Mouse (Mus musculus) heart, embryonic 13.5 days (tissue): ENCODE results near the gene Hspb8. TPM values are rescaled to one million over a fixed set of nuclear protein-coding genes. Genes with fewer than 3 reads are reported as not detected.

Experiments used
- ATAC-seq: fragments of 200-750 bp; cut with Nextera tagmentation; 2 replicates; pipeline ENCODE4 v1.8.0; 2017; ENCODE audit warnings: moderate TSS enrichment; ENCODE audit not compliant: insufficient number of reproducible peaks, low FRiP score, low TSS enrichment; ENCODE audit errors: extremely low read depth
- H3K27ac ChIP-seq: fragments of 300-500 bp; sonication (generic); replicated peaks from 2 replicates; pipeline ENCODE4 v1.5.1; 2015; ENCODE audit warnings: moderate library complexity, mild to moderate bottlenecking, inconsistent platforms
- H3K27me3 ChIP-seq: fragments of 300-500 bp; sonication (generic); replicated peaks from 2 replicates; pipeline ENCODE4 v1.6.1; 2015; ENCODE audit warnings: mild to moderate bottlenecking, inconsistent platforms
- H3K36me3 ChIP-seq: fragments of 300-500 bp; sonication (generic); 2 replicates; pipeline ENCODE4 v1.6.1; 2015; ENCODE audit warnings: mild to moderate bottlenecking, inconsistent platforms
- H3K4me1 ChIP-seq: fragments of 300-500 bp; sonication (generic); 2 replicates; pipeline ENCODE4 v1.6.1; 2015; ENCODE audit warnings: inconsistent platforms
- H3K4me2 ChIP-seq: fragments of 300-500 bp; sonication (generic); 2 replicates; pipeline ENCODE4 v1.6.1; 2015; ENCODE audit warnings: inconsistent platforms, mild to moderate bottlenecking, moderate library complexity
- H3K4me3 ChIP-seq: fragments of 300-500 bp; sonication (generic); 2 replicates; pipeline ENCODE4 v1.5.1; 2015; ENCODE audit warnings: moderate library complexity, mild to moderate bottlenecking, inconsistent platforms
- H3K9ac ChIP-seq: fragments of 300-500 bp; sonication (generic); 2 replicates; pipeline ENCODE4 v1.6.1; 2015; ENCODE audit warnings: inconsistent platforms, mild to moderate bottlenecking, moderate library complexity
- H3K9me3 ChIP-seq: fragments of 300-500 bp; sonication (generic); 2 replicates; pipeline ENCODE4 v1.6.1; 2016; ENCODE audit warnings: inconsistent platforms
- WGBS: fragments of 180-500 bp; shearing (Covaris S2); methylation state at CpG from one replicate; pipeline ENCODE4 v1.1.7; 2015; ENCODE audit warnings: mixed read lengths; 5-methylcytosine and 5-hydroxymethylcytosine counted together
- polyA plus RNA-seq: library from polyadenylated mRNA; unstranded; fragments of >200 nt; fragmentation: Nextera tagmentation; extraction: Ambion mirVana; gene quantifications from 2 replicates; pipeline ENCODE4 v1.2.1, GENCODE M21; 2015

Hspb8 gene
- polyA plus RNA-seq, result 30.6 and 32.6 TPM in 2 replicates

GRCm38 (mm10) chr5:116422699-116423201 lies at the start of gene Hspb8:
Gene Hspb8, minus strand, starts transcription at chr5:116422864.
- peak within 1 kb of the TSS; percentile 90 for H3K9ac ChIP-seq
- peaks cover 6% of the 10 kb centered on the region; the same call in 1 of the 2 replicates for H3K36me3 ChIP-seq
- H3K4me3 ChIP-seq, result peak within 1 kb of the TSS; percentile 62
- under 1% methylated on average over 19 of the region's 20 CpGs for WGBS
- peak within 1 kb of the TSS; percentile 79 for H3K4me2 ChIP-seq
- ATAC-seq, result peak; percentile 78; the same call in 1 of the 2 replicates
- H3K27ac ChIP-seq, result peak within 1 kb of the TSS; percentile 94
- no peaks in the 10 kb centered on the region for H3K9me3 ChIP-seq
- H3K27me3 ChIP-seq, result no peaks in the 10 kb centered on the region
- peaks cover 59% of the 10 kb centered on the region for H3K4me1 ChIP-seq

DNA sequence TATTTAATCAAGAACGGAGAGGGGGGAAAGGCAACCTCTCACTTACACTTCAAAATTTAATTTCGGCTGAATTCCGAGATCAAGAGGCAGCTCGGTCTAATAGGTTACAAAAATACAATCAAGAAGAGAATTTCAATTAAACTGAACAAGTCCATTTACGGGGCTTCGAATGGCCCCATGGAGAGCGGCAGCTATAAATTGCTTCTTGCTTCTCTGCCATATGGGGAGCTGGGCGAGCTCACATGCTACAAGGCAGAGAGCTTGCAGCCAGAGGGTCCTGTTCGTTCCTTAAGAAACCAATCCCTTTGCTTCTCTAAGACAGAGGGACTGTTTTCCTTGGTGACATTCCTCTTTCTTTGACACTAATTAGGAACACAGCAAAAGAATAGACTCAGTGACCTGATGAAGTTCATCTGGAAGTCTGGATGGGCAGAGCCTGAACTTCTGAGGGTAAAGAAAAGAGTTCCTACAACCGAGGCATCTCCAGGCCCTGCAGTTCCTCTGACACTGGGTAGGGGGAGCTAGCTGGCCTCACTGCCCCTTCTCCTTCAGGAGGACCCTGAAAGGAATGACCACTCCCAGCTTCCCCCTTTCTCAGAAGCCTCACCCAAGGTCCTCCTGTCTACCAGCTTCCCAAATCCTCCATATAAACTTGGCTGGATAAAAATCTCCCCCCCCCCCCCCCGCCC lies 38.8 kb upstream of the Hspb8 start:
- Histone ChIP-seq H3K4me1 (peaks cover 3% of the 10 kb centered on the region; the same call in 1 of the 2 replicates), H3K27me3 (peaks cover 3% of the 10 kb centered on the region; the same call in 1 of the 2 replicates), H3K27ac (no peak overlapping the region), H3K36me3 (no peaks in the 10 kb centered on the region), H3K9ac (no peak overlapping the region), H3K9me3 (peaks cover 12% of the 10 kb centered on the region), H3K4me2 (no peak overlapping the region), H3K4me3 (no peak overlapping the region)
- WGBS, result 54% methylated on average over 11 of the region's 11 CpGs
- no peak for ATAC-seq

GRCm38 (mm10) chr5:116459970-116460369 lies 37.3 kb upstream of the Hspb8 start:
- Histone ChIP-seq H3K9ac (no peak overlapping the region), H3K27me3 (peaks cover 3% of the 10 kb centered on the region; the same call in 1 of the 2 replicates), H3K9me3 (peaks cover 5% of the 10 kb centered on the region), H3K27ac (no peak overlapping the region), H3K36me3 (no peaks in the 10 kb centered on the region), H3K4me3 (no peak overlapping the region), H3K4me2 (no peak overlapping the region), H3K4me1 (peaks cover 3% of the 10 kb centered on the region; the same call in 1 of the 2 replicates)
- no peak for ATAC-seq
- WGBS, result 75% methylated on average over 2 of the region's 2 CpGs

GRCm38 (mm10) chr5:116457791-116458190 lies 35.1 kb upstream of the Hspb8 start:
- no peak for ATAC-seq
- Histone ChIP-seq H3K27me3 (peaks cover 3% of the 10 kb centered on the region; the same call in 1 of the 2 replicates), H3K9me3 (no peaks in the 10 kb centered on the region), H3K4me2 (no peak overlapping the region), H3K4me3 (no peak overlapping the region), H3K9ac (no peak overlapping the region), H3K36me3 (no peaks in the 10 kb centered on the region), H3K4me1 (peaks cover 3% of the 10 kb centered on the region; the same call in 1 of the 2 replicates), H3K27ac (no peak overlapping the region)
- WGBS, result 80% methylated on average over 7 of the region's 7 CpGs

DNA sequence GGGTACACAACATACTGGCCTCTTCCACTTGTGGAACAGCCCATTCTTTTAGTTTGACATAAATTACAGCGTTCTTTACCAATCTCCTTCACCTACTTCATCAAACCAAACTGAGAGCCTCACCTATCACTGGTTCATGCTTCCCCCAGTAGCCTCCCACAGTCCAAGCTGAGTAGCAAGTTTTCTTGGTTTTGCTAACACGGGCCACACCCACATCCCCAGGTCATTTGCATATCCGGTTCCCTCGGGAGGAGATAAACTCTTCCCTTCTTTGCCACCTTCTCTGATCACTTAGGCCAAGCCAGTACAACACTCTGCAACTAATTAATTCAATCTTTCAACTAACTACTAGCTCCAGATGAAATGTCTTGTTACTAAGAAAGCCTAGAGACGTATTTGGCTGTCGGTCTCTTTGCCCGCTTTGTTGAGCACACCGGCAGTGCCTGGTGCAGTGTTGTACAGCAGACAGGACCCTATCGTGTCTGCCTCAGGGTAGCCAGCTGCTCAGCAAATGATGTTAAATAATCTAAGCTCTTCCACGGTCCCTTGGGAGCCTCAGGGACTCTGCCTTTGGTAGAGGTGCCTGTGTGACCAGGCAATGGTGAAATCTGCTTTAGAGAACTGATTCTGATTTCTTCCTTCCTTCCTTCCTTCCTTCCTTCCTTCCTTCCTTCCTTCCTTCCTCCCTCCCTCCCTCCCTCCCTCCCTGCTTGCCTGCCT lies 34.3 kb upstream of the Hspb8 start:
- H3K9ac ChIP-seq, result 0 out of 2 replicates have a peak overlapping the region, but pooled peaks have one; percentile 8
- H3K36me3 ChIP-seq, result no peaks in the 10 kb centered on the region
- H3K9me3 ChIP-seq, result no peaks in the 10 kb centered on the region
- peaks cover 3% of the 10 kb centered on the region; the same call in 1 of the 2 replicates for H3K27me3 ChIP-seq
- no peak for ATAC-seq
- H3K4me2 ChIP-seq, result peak overlapping the region; percentile 50
- peak overlapping the region; percentile 38 for H3K4me3 ChIP-seq
- H3K4me1 ChIP-seq, result peaks cover 3% of the 10 kb centered on the region; the same call in 1 of the 2 replicates
- no peak overlapping the region for H3K27ac ChIP-seq
- WGBS, result 26% methylated on average over 10 of the region's 10 CpGs

DNA sequence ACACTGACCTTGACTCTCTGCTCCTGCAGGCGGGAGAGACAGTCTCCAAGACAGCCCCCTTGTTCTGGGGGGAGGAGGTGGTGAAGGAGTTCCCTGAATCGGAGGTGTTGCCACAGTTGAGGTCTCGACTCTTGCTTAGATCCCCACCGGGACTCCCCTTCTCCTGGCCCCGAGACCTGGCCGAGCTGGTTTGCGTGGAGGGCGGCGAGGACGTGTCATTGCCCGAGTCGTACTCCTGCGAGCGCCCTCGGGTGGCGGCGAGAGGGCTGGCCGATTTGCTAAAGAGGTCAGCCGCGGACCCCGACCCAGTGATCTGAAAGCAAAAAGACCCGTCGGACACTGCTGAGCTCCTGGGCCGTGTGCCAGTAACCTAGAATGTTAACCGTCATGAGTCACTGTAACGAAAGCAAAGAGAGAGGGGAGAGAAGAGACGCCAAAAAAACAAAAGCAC lies 30.8 kb upstream of the Hspb8 start:
- Histone ChIP-seq H3K9ac (peak overlapping the region; percentile 78), H3K4me3 (peak overlapping the region; percentile 50), H3K27me3 (no peaks in the 10 kb centered on the region), H3K9me3 (no peaks in the 10 kb centered on the region), H3K4me1 (peaks cover 28% of the 10 kb centered on the region), H3K36me3 (no peaks in the 10 kb centered on the region), H3K27ac (peak overlapping the region; percentile 55; the same call in 1 of the 2 replicates), H3K4me2 (peak overlapping the region; percentile 69)
- 4% methylated on average over 27 of the region's 27 CpGs for WGBS
- no peak for ATAC-seq

DNA sequence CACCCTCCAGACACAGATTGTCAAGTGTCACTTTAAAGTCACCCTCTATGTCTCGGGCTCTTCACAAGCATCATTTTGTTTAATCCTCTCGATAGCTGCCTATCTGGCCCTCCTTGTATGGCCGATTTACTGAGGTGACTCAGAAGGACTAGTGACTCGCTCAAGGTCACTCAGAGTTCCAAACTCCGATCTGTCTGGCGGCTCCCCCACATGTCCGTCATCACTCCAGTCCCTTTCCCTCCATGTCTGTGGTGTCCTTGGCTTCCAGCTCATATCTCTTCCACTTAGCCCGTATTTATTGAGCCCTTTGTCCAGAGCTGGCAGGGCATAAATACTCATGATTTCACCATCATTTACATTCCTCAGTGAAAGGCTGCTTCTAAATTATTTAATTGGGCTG lies 28.2 kb upstream of the Hspb8 start:
- H3K27me3 ChIP-seq, result peaks cover 4% of the 10 kb centered on the region; the same call in 1 of the 2 replicates
- H3K4me2 ChIP-seq, result 0 out of 2 replicates have a peak overlapping the region, but pooled peaks have one; percentile 0
- WGBS, result 34% methylated on average over 8 of the region's 8 CpGs
- peaks cover 47% of the 10 kb centered on the region for H3K4me1 ChIP-seq
- no peak overlapping the region for H3K4me3 ChIP-seq
- peak overlapping the region; percentile 60 for H3K27ac ChIP-seq
- no peak for ATAC-seq
- H3K36me3 ChIP-seq, result no peaks in the 10 kb centered on the region
- H3K9me3 ChIP-seq, result no peaks in the 10 kb centered on the region
- no peak overlapping the region for H3K9ac ChIP-seq

DNA sequence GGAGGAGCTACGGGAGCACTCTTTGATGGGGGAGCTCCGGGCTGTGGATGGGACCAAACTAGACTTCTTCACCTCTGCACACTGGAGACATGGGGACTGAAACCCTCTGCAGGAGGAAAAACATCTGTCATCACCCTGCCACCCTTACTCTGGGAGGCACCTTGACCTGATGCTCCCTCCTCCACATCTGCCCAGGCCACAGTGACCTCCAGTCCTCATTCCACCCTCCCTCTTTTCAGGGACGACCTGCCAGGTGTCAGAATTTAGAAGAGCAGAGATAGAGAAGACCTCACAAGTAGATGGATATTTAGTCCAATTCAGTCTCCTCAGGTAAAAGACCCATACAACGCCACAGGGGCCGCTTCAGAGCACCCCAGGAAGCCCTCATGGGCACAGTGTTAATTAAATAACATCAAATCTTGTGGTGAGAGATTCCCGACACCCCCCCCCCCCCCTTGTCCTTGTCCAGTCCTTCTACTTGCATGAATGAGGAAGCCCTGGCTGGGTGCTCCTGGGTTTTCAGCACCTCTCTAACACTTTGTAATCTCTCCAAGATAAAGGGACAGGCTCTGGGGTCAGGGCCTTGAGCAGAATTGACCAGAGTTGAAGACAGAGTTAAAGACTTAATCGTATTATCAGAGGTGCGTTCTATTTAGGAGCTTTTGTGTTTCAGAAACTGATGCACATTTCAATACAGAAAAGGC lies 27.0 kb upstream of the Hspb8 start:
- no peaks in the 10 kb centered on the region for H3K9me3 ChIP-seq
- peaks cover 5% of the 10 kb centered on the region for H3K27me3 ChIP-seq
- no peaks in the 10 kb centered on the region for H3K36me3 ChIP-seq
- no peak for ATAC-seq
- H3K9ac ChIP-seq, result 0 out of 2 replicates have a peak overlapping the region, but pooled peaks have one; percentile 21
- H3K4me3 ChIP-seq, result peak overlapping the region; percentile 29; the same call in 1 of the 2 replicates
- H3K27ac ChIP-seq, result 0 out of 2 replicates have a peak overlapping the region, but pooled peaks have one; percentile 13
- peak overlapping the region; percentile 63 for H3K4me2 ChIP-seq
- peaks cover 50% of the 10 kb centered on the region for H3K4me1 ChIP-seq
- WGBS, result 7% methylated on average over 8 of the region's 8 CpGs

- H3K4me1 ChIP-seq, result peaks cover 50% of the 10 kb centered on the region
- WGBS, result 4% methylated on average over 10 of the region's 11 CpGs
- peak overlapping the region; percentile 63 for H3K4me2 ChIP-seq
- no peaks in the 10 kb centered on the region for H3K36me3 ChIP-seq
- H3K4me3 ChIP-seq, result peak overlapping the region; percentile 29
- peak overlapping the region; percentile 21; the same call in 1 of the 2 replicates for H3K9ac ChIP-seq
- peak overlapping the region; percentile 13; the same call in 1 of the 2 replicates for H3K27ac ChIP-seq
- peaks cover 15% of the 10 kb centered on the region for H3K27me3 ChIP-seq
- no peaks in the 10 kb centered on the region for H3K9me3 ChIP-seq
- no peak for ATAC-seq
Observed at GRCm38 (mm10) chr5:116448409-116449191, 25.9 kb upstream of the Hspb8 start.

DNA sequence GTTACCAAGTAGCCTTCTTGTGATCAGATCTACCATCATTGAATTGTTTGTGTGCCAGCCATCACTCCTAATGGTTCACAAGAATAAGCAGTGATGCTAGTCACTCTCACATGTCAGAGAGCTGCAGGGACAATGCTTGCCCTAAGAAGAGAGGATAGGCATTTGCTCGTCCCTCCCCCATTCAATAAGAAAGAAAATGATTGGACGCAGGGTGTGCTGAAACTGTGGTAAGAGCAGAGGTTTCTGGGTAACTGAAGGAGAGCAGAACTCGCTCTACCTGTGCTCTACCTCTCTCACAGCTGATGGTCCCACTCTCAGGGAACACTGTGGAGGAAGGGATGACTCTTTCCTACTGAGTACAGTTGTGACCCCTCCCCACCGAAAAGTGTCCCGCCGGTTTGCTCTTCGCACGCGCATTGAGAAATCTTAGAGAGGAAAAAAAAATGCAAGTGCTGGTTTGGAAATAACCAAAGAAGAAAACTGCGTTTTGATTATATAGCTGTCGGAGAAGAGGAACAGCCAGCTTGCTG lies 25.2 kb upstream of the Hspb8 start:
- peak overlapping the region; percentile 1; the same call in 1 of the 2 replicates for H3K9ac ChIP-seq
- peaks cover 18% of the 10 kb centered on the region for H3K27me3 ChIP-seq
- no peaks in the 10 kb centered on the region for H3K36me3 ChIP-seq
- H3K9me3 ChIP-seq, result no peaks in the 10 kb centered on the region
- H3K27ac ChIP-seq, result no peak overlapping the region
- H3K4me3 ChIP-seq, result peak overlapping the region; percentile 21
- peaks cover 54% of the 10 kb centered on the region for H3K4me1 ChIP-seq
- ATAC-seq, result no peak
- peak overlapping the region; percentile 52 for H3K4me2 ChIP-seq
- 24% methylated on average over 11 of the region's 11 CpGs for WGBS
